Mouse (Mus musculus): ENCODE measurements around the gene Tmem106b.

DNA sequence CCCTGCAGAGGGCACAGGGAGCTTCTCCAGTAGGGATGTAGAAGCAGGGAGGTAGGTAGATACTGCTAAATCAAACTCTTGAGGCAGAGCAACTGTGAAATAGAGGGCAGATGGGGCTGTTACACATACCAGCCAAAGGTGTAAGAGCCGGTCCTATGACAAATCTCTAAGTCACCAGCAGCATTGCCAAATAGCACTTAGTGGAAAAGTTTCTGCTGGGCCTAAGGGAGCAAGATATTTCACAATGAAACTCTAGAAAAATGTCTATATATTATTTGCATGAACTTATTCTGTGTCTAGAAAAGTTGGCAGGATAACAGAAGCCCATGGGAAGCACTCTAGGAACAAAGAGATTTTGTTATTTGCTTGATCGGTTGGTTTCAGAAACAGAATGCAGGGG, 4.3 kb downstream of the Tmem106b start:
- TF ChIP-seq CTCF (IDR thresholded peaks at IDR 0.05; ENCODE audit: low read depth) (no peak), EP300 (IDR thresholded peaks at IDR 0.05; ENCODE audit: low read depth) (no peak)
